Mouse (Mus musculus) urinary bladder, postnatal 10 days (tissue): ENCODE results near the gene Stk11.

Experiments
- DNase-seq: peaks from one replicate; pipeline ENCODE4 v3.0.0; 2022; ENCODE audit warnings: low spot score

Gene Stk11

DNA sequence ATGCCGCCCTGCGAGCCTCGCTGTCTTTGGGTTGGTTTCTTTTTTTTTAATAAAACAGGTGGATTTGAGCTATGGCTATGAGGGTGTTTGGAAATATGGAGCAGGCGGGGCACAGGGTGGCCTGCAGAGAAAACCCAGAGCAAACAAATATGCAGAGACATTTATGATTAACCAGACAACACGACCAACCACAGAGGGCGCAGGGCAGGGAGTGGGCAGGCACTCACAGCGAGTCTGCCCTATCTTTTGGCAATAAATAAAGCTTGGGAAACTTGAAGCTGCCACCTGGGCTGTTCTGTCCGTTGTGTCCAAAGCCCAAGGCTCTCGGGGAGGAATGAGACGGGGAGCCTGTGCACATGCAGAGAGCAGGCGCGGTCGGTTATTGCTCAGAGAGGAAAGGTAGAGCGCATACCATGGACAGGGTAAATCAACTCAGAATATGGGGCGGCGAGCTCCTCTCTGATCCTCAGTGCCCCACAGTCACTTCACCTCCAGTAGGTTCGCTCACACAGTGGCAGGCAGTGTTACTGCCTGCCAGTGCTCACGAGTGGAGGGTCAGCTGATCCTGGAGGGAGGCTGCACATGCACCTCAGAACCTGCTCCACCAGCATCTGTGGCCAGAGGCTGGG lies 14.9 kb downstream of the Stk11 start:
- no peak for DNase-seq

GRCm38 (mm10) chr10:80131316-80131951 lies 15.8 kb downstream of the Stk11 start:
- DNase-seq: no peak

- DNase-seq: no peak
Observed at GRCm38 (mm10) chr10:80131952-80132350, 16.3 kb downstream of the Stk11 start.

DNA sequence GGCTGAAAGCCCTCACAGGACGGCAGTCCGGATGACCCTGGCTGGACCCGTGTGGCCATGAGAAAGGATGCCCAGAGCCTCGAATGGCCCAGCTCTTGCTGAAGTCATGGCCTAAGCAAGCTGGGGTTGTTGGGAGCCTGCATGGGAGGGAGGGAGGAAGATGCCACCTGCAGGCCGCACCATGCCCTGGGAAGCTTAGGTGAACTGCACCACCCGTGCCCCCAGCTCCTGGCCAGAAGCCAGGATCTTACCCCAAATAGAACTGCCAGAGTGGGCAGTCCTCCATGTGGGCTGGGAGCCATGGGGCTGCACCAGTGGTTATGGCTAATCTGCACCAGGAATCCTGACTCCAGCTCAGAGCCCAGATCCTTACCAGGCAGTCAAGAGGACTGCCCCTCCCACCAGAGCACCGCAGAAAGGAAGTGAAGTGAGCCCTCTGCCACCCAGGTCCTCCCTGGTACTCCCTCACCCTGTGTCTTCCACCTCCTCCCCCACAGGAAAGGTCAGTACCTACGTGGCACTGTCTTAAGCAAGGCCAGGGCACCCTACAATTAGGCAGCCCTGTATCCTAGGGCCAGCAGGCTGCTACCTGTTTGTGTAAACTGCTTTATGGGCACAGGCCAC lies 17.7 kb downstream of the Stk11 start:
- DNase-seq: no peak

- DNase-seq: no peak
Observed at GRCm38 (mm10) chr10:80134421-80134820, 18.8 kb downstream of the Stk11 start.

DNA sequence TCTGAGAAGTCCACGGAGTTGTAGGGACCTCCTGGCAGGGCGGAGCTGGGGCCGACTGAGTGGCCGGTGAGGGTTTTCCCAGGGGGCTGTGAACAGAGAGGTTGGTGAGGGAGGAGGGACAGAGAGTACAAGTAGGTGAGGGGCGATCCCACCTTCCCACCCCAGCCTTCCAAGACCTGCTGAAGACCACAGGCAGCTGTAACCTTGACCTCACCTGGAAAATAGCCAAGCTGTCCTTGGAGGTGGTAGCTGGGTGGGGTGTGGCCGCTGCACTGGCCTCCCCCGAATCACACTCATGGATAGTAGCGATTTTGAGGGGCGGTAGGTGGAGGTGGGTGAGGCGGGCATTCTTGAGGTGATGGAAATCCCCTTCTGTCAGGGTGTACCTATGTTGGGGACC lies 19.6 kb downstream of the Stk11 start:
- DNase-seq: no peak

DNA sequence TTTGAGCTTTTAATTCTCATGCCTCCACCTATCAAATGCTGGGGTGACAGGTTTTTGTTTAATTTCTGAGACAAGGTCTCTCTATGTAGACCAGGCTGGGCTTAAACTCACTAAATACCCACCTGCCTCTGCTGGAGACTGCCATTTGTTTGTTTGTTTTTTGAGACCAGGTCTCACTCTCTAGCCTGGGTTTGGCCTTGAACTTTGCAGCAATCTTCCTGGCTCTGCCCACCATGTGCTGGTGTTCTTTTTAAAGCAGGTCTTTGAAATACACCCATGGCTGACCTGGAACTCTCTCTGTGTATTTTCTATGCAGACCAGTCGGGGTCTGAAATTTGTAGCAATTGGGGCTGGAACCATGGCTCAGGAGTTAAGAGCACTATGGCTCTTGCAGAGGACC lies 20.0 kb downstream of the Stk11 start:
- DNase-seq: no peak

DNA sequence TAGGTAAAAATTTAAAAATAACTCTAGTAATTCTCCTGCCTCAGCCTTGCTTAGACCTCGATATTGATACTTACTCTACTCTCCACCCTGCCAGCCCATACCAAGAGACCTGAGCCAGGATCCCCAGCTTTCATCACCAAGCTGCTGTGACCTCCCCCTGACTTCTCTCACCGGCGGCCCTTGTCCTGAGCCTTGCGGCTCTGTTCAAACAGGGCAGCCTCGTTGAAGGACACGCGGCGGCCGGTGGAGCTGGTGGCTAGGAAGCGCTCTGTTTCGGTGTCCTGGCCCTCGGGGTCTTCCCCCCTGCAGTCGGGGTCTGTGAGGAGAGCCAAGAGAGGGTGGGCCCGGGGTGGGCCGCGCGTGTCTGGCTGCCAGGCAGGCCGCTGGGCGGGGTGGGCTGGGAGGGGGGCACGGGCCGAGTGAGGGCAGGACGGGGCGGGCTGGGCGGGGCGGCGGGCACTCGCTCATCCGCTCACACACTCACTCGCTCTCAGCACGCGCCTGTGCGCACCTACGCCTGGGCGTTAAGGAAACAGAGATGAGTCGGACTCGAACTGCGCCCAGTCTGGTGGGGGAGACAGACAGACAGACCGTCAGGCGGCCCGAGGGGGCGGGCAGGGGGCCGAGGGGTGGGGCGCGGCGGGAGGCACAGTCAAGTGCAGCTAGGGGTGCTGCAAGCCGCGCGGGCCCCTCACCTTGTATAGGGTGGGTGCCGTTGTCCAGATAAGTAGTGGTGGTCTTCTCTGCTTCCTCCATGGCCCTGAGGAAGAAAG lies 20.8 kb downstream of the Stk11 start:
- DNase-seq: no peak

DNA sequence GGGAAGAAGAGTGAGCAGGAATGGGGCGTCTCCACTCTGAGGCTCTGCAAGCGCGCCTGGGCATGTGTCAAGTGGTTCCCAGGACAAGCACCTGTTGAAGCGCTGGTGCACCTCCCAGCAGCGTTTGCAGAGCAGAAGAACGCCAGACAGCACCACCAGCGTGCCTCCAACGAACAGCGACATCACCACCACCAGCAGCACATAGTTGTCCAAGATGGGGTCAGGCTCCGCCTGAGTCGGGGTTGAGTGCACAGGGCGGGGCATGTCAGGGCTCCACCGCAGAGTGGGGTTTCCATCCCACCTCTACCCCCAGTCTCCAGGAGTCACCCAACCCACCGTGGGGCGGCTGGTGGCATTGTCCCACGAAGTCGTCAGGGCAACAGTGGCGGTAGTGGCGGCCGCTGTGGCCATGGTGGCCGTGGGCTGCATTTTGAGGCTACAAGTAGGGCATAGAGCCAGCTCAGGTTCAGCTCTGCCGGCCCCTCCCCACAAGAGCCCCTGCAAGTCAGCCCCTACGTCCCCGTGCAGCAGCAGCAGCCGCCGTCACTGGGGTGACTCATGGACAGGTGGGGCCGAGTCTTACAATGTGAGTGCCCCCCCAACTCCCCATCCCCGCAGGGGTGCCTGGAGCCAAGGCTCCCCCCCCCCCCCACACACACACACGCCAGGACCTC lies 21.5 kb downstream of the Stk11 start:
- no peak for DNase-seq

GRCm38 (mm10) chr10:80137626-80138552 lies 22.3 kb downstream of the Stk11 start:
- DNase-seq: no peak

GRCm38 (mm10) chr10:80138553-80139438 lies 23.2 kb downstream of the Stk11 start, which contains the start of gene Atp5d:
TSS of gene Atp5d (plus strand) at chr10:80138632.
- DNase-seq: no peak

DNA sequence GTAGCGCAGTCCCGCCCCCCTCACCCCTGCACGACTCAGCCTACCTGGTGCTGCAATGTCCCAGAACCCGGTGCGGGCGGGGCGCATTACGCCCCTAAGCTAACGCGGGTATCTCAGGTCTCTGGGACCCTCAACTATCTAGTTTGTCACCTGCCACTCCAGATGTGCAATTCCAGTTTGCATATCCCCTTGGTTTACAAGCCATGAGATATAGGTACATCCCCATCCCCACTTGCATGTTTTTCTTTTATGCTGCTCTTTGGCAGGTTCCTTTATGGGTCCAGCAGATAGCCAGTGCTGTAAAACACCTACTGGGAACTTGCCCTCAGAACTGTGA lies 23.8 kb downstream of the Stk11 start:
- DNase-seq: no peak

GRCm38 (mm10) chr10:80139975-80140665 lies 24.5 kb downstream of the Stk11 start:
- no peak for DNase-seq

GRCm38 (mm10) chr10:80140666-80141035 lies 25.0 kb downstream of the Stk11 start, which contains the start of gene Cbarp:
TSS of gene Cbarp (minus strand) at chr10:80140835.
- no peak for DNase-seq

DNA sequence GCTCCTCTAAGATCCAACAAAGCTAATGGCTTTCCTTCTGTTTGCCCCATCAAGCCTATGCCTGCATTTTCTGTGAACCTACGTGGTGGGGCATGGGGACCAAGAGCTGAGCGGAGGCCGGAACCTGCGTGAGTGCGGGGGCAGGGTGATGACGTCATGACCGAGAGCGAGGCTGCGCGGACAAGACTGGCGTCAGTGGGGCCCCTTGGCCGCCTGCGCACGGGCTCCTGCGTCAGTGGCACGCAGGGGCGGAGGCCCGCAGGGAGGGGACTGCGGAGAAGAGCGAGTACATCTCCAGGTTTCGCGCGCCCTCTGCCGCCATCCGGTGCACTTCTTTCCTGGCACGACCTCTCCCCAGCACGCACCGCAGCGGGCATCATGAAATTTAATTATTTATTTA lies 25.6 kb downstream of the Stk11 start:
- peak; percentile 93 for DNase-seq

DNA sequence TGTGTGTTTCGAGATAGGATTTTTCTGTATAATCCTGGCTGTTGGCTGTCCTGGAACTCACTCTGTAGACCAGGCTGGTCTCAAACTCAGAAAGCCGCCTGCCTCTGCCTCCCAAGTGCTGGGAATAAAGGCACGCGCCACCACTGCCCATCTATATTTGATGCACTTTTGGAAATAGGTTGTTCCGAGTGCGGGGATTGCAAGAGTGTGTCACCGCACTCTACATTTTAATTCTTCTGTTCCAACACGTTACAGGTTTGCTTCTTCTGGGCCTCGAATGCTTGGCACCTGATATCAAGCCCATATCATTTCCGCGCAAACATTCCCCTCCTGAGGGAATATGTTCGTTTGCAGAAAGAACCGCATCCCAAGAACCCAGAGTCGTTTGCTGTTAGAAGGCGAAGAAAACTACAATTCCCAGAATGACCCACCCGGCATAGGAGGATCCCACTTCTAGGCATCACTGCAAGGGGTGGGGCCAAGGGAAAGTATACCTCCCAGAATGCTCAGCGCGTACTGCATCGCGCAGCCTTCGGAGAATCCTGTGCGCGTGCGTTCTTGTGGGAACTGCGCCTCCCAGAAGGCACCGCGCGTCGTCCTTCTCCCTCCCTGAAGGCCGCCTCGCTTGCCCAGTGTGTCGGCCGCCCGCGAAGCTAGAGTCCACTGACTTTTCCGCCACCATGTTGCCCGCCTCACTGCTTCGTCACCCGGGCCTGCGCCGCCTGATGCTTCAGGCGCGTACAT lies 26.4 kb downstream of the Stk11 start:
- peak; percentile 63 for DNase-seq

DNA sequence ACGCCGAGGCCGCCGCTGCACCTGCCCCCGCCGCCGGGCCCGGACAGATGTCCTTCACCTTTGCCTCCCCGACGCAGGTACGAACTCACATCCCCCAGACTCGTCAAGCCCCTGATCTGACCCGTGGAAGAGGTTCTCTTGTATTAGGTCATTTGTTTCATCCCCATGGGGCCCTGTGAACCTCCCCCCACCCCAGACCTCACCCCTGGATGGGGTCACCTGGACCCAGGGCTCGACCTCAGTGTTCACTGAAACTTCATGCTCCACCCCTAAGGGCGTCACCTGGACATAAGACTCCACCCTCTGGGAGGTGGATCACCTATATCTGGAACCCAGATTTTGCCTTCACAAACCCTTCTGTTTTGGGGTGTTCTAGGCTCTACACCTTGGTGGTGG lies 26.9 kb downstream of the Stk11 start:
- no peak for DNase-seq

- no peak for DNase-seq
Observed at GRCm38 (mm10) chr10:80143664-80144063, 28.1 kb downstream of the Stk11 start.

- DNase-seq: no peak
Observed at GRCm38 (mm10) chr10:80144159-80144558, 28.6 kb downstream of the Stk11 start.
